Mouse (Mus musculus): ENCODE results near the gene Serpina3f. TPM values are rescaled to one million over a fixed set of nuclear protein-coding genes. Genes with fewer than 3 reads are reported as not detected.
A peak's percentile ranks its signal among the peaks of the same experiment; 100 is the strongest.
"Not testable (repeated sequence)": the region's sequence is repeated elsewhere in the genome, so short reads cannot be mapped to it uniquely, and the experiment has no call there.

Serpina3f gene
- polyA plus RNA-seq, 1 experiment from 2014 or later, result 0.17 TPM

DNA sequence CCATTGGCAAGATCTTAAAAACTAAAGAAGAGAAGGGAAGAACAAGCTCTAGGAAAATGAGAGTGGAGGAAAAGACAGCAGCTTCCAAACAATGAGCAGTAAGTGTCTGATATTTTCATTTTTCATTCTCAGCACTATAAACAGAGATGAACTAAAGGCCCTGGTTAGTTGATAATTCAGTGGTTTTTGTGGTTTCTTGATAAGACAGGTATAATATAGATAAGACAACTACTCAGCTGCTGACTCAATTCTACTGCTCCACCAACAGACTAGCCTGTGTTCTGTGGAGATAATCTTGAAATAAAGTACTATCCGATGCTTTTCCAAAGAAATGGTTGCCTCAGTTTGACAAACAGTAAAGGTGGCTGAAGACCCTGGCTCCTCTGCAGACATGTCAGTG is 905 bp downstream of the Serpina3f start:
- no peaks in the 10 kb centered on the region for H3K36me3 ChIP-seq
- WGBS, result 88% methylated on average over 1 of the region's 1 CpGs
- ATAC-seq (ENCODE audit: low FRiP score, low read depth), result no peak
- H3K27me3 ChIP-seq, result no peaks in the 10 kb centered on the region
- no peak overlapping the region for H3K4me3 ChIP-seq
- H3K4me1 ChIP-seq, result peaks cover 9% of the 10 kb centered on the region
- H3K9ac ChIP-seq (replicated peaks), result no peak overlapping the region
- H3K27ac ChIP-seq (replicated peaks), result no peak overlapping the region
- no peaks in the 10 kb centered on the region for H3K9me3 ChIP-seq
- no peak overlapping the region for H3K4me2 ChIP-seq (replicated peaks)

DNA sequence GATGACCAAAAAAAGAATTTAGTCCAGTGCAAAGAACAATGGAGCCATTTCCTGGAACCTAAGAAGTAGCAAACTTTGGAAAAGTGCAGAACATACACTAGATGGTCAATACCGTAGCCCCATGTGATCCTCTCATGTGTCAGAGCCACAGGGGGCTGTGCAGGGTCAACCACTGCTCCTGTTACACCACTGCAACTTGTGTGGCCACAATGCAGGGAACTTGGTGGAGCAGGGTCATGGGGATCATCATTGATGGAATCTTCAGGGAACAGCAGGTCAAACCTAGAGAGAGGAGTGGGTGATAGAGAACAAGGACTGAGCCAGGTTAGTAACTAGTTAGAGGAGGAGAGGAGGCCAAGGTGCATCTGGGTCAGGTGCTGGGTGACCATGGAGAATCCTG is 7.3 kb downstream of the Serpina3f start:
- no peak overlapping the region for H3K27ac ChIP-seq (replicated peaks)
- 83% methylated on average over 1 of the region's 1 CpGs for WGBS
- ATAC-seq (ENCODE audit: low FRiP score, low read depth), result no peak

DNA sequence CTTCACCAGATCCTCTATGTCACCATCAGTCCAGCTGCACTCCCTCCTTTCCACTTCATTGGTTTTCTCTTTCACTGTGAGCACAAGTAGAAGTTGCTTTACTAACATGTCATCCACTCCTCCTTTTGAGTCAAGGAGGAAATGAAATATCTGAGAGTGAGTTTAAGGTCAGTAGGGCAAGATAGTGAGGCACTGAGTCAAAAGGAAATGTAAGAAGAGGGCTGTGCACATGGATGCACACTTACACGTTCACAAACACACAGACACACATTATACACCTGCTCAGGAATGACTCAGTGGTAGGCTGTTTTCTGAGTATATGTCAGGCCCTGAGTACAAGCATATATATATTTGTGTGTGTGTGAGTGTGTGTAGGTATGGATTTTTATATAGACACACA is 9.3 kb downstream of the Serpina3f start:
- Histone ChIP-seq H3K27ac (replicated peaks) (no peak overlapping the region), H3K4me1 (no peaks in the 10 kb centered on the region), H3K36me3 (no peaks in the 10 kb centered on the region), H3K4me3 (no peak overlapping the region), H3K4me2 (replicated peaks) (no peak overlapping the region), H3K27me3 (no peaks in the 10 kb centered on the region), H3K9me3 (no peaks in the 10 kb centered on the region), H3K9ac (replicated peaks) (no peak overlapping the region)
- no peak for ATAC-seq (ENCODE audit: low FRiP score, low read depth)
- 86% methylated on average over 1 of the region's 1 CpGs for WGBS

More for the DNA sequence above, 7.3 kb downstream of the Serpina3f start:
- Histone ChIP-seq H3K4me1 (no peaks in the 10 kb centered on the region), H3K4me3 (no peak overlapping the region), H3K9me3 (no peaks in the 10 kb centered on the region), H3K27me3 (no peaks in the 10 kb centered on the region), H3K4me2 (replicated peaks) (no peak overlapping the region), H3K36me3 (no peaks in the 10 kb centered on the region), H3K9ac (replicated peaks) (no peak overlapping the region)

DNA sequence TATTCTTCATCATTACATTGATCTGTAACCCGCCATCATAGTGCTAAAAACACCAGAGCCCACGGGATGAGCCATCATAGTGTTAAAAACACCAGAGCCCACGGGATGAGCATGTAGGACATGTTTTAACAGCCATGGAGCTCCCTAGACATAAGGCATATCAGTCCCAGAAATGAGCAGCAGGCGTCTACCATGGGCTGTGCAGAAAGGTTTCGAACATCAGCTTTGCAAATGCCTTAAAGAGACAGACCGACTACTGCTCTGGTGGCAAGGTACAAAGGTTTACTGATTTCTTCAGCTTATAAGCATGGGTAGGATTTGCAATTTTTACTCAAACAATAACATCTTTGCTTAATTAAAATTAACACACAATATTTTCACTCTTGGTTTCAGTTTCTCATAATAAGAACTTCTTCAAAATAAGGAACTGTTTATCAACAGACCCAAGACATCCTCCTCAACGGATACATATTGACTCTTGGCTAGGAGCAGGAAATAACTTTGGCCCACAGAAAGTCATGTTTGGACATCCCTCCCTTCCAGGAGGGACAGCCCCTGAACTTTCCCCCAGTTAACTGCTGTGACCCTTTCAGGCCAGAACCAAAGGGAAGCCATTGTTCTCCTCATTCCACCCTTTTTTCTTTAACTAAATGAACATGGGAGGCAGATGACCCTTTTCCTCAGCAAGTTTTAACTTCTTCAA is 10.4 kb downstream of the Serpina3f start:
- WGBS, result 74% methylated on average over 7 of the region's 7 CpGs
- no peak overlapping the region for H3K9ac ChIP-seq (replicated peaks)
- no peak overlapping the region for H3K4me2 ChIP-seq (replicated peaks)
- no peak overlapping the region for H3K27ac ChIP-seq (replicated peaks)
- no peaks in the 10 kb centered on the region for H3K27me3 ChIP-seq
- H3K4me3 ChIP-seq, result no peak overlapping the region
- ATAC-seq (ENCODE audit: low FRiP score, low read depth), result no peak
- H3K9me3 ChIP-seq, result no peaks in the 10 kb centered on the region
- no peaks in the 10 kb centered on the region for H3K36me3 ChIP-seq
- H3K4me1 ChIP-seq, result no peaks in the 10 kb centered on the region

DNA sequence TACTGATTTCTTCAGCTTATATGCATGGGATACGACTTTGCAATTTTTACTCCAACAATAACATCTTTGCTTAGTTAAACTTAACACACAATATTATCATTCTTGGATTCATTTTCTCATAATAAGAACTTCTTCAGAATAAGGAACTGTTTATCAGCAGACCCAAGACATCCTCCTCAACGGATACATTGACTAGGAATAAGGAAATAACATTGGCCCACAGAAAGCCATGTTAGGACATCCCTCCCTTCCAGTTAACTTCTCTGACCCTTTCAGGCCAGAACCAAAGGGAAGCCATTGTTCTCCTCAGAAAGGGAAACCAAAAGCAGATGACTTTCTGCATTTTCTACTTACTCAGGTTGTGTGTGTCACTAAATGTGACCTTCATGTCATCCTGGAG is 16.4 kb downstream of the Serpina3f start:
- no peaks in the 10 kb centered on the region for H3K9me3 ChIP-seq
- 78% methylated on average over 2 of the region's 2 CpGs for WGBS
- no peak overlapping the region for H3K27ac ChIP-seq (replicated peaks)
- H3K4me3 ChIP-seq, result no peak overlapping the region
- H3K36me3 ChIP-seq, result no peaks in the 10 kb centered on the region
- ATAC-seq (ENCODE audit: low FRiP score, low read depth), result no peak
- no peaks in the 10 kb centered on the region for H3K4me1 ChIP-seq
- H3K27me3 ChIP-seq, result no peaks in the 10 kb centered on the region
- no peak overlapping the region for H3K9ac ChIP-seq (replicated peaks)
- no peak overlapping the region for H3K4me2 ChIP-seq (replicated peaks)

DNA sequence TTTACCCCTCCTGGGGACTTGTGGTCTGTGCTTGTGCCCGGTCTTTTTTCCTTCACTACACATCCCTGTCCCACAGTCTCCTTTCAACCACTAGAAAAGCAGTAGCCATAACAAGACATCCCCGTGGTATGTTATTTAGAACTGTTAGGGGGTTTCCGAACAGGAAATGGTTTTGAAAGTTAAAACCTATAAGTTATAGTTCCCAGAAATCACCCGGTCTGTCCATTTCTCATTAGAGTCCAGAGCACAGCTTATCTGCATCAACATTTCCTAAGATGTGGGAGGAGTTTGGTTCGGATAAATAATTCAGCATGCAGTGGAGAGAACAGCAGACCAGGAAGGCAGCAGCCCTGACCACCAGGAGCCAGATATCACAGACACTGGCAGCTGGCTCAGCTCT is 21.6 kb downstream of the Serpina3f start, which contains the start of gene Serpina3g:
Serpina3g (plus strand) TSS at position 331 of the 400 bp plus-strand sequence.
- no peaks in the 10 kb centered on the region for H3K27me3 ChIP-seq
- WGBS, result 73% methylated on average over 5 of the region's 5 CpGs
- no peak within 1 kb of the TSS for H3K27ac ChIP-seq (replicated peaks)
- no peaks in the 10 kb centered on the region for H3K4me1 ChIP-seq
- no peak for ATAC-seq (ENCODE audit: low FRiP score, low read depth)
- no peak within 1 kb of the TSS for H3K4me2 ChIP-seq (replicated peaks)
- H3K36me3 ChIP-seq, result no peaks in the 10 kb centered on the region
- H3K9me3 ChIP-seq, result no peaks in the 10 kb centered on the region
- H3K4me3 ChIP-seq, result no peak within 1 kb of the TSS
- no peak within 1 kb of the TSS for H3K9ac ChIP-seq (replicated peaks)

DNA sequence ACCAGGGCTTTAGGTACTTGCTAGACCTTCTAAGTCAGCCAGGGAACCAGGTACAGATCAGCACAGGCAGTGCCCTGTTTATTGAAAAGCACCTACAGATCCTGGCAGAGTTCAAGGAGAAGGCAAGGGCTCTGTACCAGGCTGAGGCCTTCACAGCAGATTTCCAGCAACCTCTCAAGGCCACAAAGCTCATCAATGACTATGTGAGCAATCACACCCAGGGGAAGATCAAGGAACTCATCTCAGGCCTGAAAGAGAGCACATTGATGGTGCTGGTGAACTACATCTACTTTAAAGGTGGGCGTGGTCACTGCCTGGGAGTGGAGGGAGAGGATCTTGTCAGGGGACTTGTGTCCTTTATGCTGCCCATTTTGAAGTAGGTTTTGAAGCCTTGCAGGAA is 23.7 kb downstream of the Serpina3f start:
- WGBS, result 92% methylated on average over 1 of the region's 1 CpGs
- H3K9me3 ChIP-seq; H3K4me2 ChIP-seq (replicated peaks); H3K36me3 ChIP-seq; H3K9ac ChIP-seq (replicated peaks); H3K27me3 ChIP-seq; H3K4me1 ChIP-seq; ATAC-seq (ENCODE audit: low FRiP score, low read depth); H3K27ac ChIP-seq (replicated peaks); H3K4me3 ChIP-seq: not testable (repeated sequence)

DNA sequence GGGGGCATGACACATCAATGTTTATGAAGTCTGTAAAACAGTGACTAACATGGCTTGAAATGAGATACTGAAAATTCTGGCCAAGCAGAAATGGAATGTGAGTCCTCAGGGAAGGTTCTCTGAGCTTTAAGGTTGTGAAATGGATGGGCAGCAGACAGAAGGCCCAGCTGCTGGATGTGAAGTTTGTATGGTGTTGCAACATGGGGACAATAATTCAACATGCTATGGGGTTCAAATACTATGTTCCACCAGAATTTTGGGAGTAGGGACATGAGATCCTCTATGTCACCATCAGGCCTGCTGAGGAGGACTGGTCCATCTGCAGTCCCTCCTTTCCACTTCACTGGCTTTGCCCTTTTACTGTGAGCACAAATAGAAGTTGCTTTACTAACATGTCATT is 29.0 kb downstream of the Serpina3f start:
- H3K4me1 ChIP-seq, result peaks cover 12% of the 10 kb centered on the region
- H3K4me2 ChIP-seq (replicated peaks), result no peak overlapping the region
- no peak overlapping the region for H3K4me3 ChIP-seq
- H3K9me3 ChIP-seq, result no peaks in the 10 kb centered on the region
- no peak overlapping the region for H3K27ac ChIP-seq (replicated peaks)
- H3K9ac ChIP-seq (replicated peaks), result no peak overlapping the region
- ATAC-seq (ENCODE audit: low FRiP score, low read depth), result no peak
- no peaks in the 10 kb centered on the region for H3K36me3 ChIP-seq
- H3K27me3 ChIP-seq, result peaks cover 5% of the 10 kb centered on the region; the same call in 1 of the 2 replicates

DNA sequence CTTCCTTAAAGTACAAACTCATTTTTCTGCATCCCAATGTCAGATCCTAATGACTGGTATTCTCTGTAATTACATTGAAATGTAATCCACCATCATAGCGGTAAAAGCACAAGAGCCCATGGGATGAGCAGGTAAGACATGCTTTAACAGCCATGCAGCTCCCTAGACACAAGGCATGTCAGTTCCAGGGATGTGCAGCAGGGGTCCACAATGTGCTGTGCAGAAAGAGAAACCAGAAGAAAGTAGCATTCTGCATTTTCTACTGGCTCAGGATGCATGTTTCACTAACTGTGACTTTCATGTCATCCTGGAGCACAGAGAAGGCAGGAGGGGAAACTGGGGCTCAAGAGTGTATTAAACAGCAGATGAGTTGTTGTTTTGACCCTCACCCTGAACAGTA is 30.7 kb downstream of the Serpina3f start:
- H3K9ac ChIP-seq (replicated peaks), result no peak overlapping the region
- H3K4me1 ChIP-seq, result peaks cover 13% of the 10 kb centered on the region
- no peaks in the 10 kb centered on the region for H3K36me3 ChIP-seq
- H3K4me3 ChIP-seq, result no peak overlapping the region
- 73% methylated on average over 1 of the region's 1 CpGs for WGBS
- H3K27me3 ChIP-seq, result peaks cover 5% of the 10 kb centered on the region; the same call in 1 of the 2 replicates
- no peak overlapping the region for H3K4me2 ChIP-seq (replicated peaks)
- H3K9me3 ChIP-seq, result no peaks in the 10 kb centered on the region
- ATAC-seq (ENCODE audit: low FRiP score, low read depth), result no peak
- H3K27ac ChIP-seq (replicated peaks), result no peak overlapping the region

DNA sequence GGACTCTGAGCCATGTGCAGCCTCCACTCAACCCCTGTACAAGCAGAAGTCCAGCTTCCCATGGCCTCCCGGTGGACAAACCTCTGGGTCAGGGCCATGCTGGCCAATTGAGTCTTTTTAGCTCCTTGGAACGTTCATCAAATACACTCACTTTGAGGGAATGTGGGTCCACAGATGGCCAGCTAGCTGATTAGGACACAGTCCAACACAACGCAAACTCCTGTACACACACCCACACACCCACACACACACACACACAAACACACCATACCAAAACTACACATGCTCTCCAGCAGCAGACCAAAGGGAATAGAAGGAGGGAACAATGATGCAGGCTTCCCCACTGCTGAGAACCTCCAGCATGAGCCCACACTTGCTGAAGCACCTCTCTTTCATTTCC is 31.3 kb downstream of the Serpina3f start:
- H3K36me3 ChIP-seq, result no peaks in the 10 kb centered on the region
- H3K9me3 ChIP-seq, result no peaks in the 10 kb centered on the region
- H3K27me3 ChIP-seq, result peaks cover 5% of the 10 kb centered on the region; the same call in 1 of the 2 replicates
- no peak for ATAC-seq (ENCODE audit: low FRiP score, low read depth)
- H3K9ac ChIP-seq (replicated peaks), result no peak overlapping the region
- no peak overlapping the region for H3K27ac ChIP-seq (replicated peaks)
- H3K4me3 ChIP-seq, result no peak overlapping the region
- WGBS, result 78% methylated on average over 3 of the region's 3 CpGs
- peaks cover 13% of the 10 kb centered on the region for H3K4me1 ChIP-seq
- H3K4me2 ChIP-seq (replicated peaks), result no peak overlapping the region

DNA sequence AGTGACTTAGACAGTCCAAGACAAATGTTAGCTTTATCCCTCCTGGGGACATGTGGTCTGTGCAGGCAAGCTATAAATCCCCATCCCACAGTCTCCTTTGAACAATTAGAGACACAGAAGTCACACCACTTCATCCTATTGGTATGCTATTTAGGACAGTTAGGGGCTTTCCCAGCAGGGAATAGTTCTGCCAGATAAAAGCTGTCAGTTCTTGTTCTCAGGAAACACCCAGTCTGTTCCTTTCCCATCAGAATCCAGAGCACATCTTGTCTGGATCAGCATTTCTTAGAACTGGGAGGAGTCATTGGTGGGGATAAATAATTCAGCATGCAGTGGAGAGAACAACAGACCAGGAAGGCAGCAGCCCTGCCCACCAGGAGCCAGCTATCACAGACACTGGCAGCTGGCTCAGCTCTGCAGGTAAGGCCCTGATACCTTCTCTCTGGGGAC is 33.2 kb downstream of the Serpina3f start:
- no peaks in the 10 kb centered on the region for H3K36me3 ChIP-seq
- no peak overlapping the region for H3K4me2 ChIP-seq (replicated peaks)
- H3K27me3 ChIP-seq, result peaks cover 5% of the 10 kb centered on the region; the same call in 1 of the 2 replicates
- ATAC-seq (ENCODE audit: low FRiP score, low read depth), result peak; percentile 81
- H3K4me1 ChIP-seq, result peaks cover 13% of the 10 kb centered on the region
- H3K27ac ChIP-seq (replicated peaks), result peak overlapping the region; percentile 39
- no peak overlapping the region for H3K4me3 ChIP-seq
- H3K9me3 ChIP-seq, result no peaks in the 10 kb centered on the region
- H3K9ac ChIP-seq (replicated peaks), result no peak overlapping the region

DNA sequence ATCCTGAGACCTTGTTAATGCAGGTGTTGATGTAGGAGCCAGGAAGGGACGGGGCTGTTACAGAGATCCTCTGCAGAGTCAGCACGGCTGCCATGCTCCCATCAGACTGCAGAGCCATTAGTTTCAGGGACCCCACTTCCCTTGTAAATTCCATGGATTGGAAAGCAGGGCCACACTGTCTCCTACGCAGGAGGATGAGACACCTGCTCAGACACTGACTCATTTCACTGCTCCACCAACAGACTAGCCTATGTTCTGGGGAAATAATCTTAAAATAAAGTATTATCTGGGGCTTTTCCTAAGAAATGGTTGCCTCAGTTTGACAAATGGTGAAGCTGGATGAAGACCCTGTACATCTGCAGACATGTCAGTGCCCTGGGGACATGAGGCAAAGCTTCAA is 33.9 kb downstream of the Serpina3f start:
- no peak overlapping the region for H3K9ac ChIP-seq (replicated peaks)
- no peak overlapping the region for H3K4me3 ChIP-seq
- no peaks in the 10 kb centered on the region for H3K9me3 ChIP-seq
- H3K36me3 ChIP-seq, result no peaks in the 10 kb centered on the region
- H3K27ac ChIP-seq (replicated peaks), result peak overlapping the region; percentile 39
- H3K4me1 ChIP-seq, result peaks cover 13% of the 10 kb centered on the region
- no peak overlapping the region for H3K4me2 ChIP-seq (replicated peaks)
- peaks cover 5% of the 10 kb centered on the region; the same call in 1 of the 2 replicates for H3K27me3 ChIP-seq
- WGBS, result 79% methylated on average over 3 of the region's 3 CpGs
- ATAC-seq (ENCODE audit: low FRiP score, low read depth), result no peak

DNA sequence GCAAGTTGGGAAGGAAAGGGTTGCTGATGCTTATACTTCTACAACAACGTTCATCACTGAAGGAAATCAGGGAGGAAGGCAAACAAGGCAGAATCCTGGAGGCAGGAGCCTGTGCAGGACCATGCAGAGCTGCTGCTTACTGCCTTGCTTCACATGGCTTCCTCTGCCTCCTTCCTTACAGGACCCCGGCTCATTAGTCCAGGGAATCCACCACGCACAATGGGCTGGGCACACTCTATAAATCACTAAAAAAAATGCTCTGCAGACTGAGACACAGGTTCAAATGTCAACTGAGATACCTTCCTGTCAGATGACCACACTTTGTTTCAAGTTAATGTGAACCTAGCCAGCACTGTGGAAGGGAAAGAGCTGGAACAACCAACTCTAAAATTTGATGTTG is 46.7 kb downstream of the Serpina3f start:
- 78% methylated on average over 3 of the region's 3 CpGs for WGBS
- Histone ChIP-seq H3K27ac (replicated peaks) (no peak overlapping the region), H3K9ac (replicated peaks) (no peak overlapping the region), H3K4me2 (replicated peaks) (no peak overlapping the region), H3K36me3 (no peaks in the 10 kb centered on the region), H3K9me3 (no peaks in the 10 kb centered on the region), H3K4me3 (no peak overlapping the region), H3K27me3 (no peaks in the 10 kb centered on the region), H3K4me1 (0 out of 2 replicates have a peak, but pooled peaks cover 3% of the 10 kb centered on the region)
- no peak for ATAC-seq (ENCODE audit: low FRiP score, low read depth)
